Mouse (Mus musculus) common myeloid progenitor, adult 5-6 weeks (primary cell): ENCODE measurements at regions not wholly inside any gene's neighbourhood (a gene's known extent, or its start where the extent isn't known, plus 50 kb on each side); places are given as distances from the start of the nearest gene placed in this dataset.

Source experiments
- ATAC-seq: replicated peaks from 2 replicates; pipeline ENCODE4 v1.8.0; 2016; ENCODE audit warnings: low read depth, mild to moderate bottlenecking, moderate TSS enrichment, inconsistent platforms; ENCODE audit not compliant: poor library complexity, severe bottlenecking

GRCm38 (mm10) chr14:47988131-47988530 is 132.5 kb upstream of the Peli2 start:
- ATAC-seq = no peak

GRCm38 (mm10) chr14:47989315-47989714 is 131.3 kb upstream of the Peli2 start:
- ATAC-seq = no peak

- ATAC-seq = no peak
These were observed 129.9 kb upstream of the Peli2 start for GRCm38 (mm10) chr14:47990716-47991115.

- no peak for ATAC-seq
These were observed 129.1 kb upstream of the Peli2 start for GRCm38 (mm10) chr14:47991546-47991945.

- no peak for ATAC-seq
These were observed 128.5 kb upstream of the Peli2 start for GRCm38 (mm10) chr14:47992091-47992490.

- ATAC-seq = no peak
These were observed 127.8 kb upstream of the Peli2 start for GRCm38 (mm10) chr14:47992851-47993250.

- ATAC-seq = no peak
These were observed 121.7 kb upstream of the Peli2 start for GRCm38 (mm10) chr14:47998936-47999335.

GRCm38 (mm10) chr14:48005092-48005928 is 115.3 kb upstream of the Peli2 start:
- no peak for ATAC-seq

- ATAC-seq = no peak
These were observed 114.7 kb upstream of the Peli2 start for GRCm38 (mm10) chr14:48005929-48006309.

- no peak for ATAC-seq
These were observed 108.0 kb upstream of the Peli2 start for GRCm38 (mm10) chr14:48012361-48013215.

GRCm38 (mm10) chr14:48013431-48013830 is 107.2 kb upstream of the Peli2 start:
- ATAC-seq = no peak

GRCm38 (mm10) chr14:48014776-48015175 is 105.8 kb upstream of the Peli2 start:
- no peak for ATAC-seq

GRCm38 (mm10) chr14:48017971-48018370 is 102.7 kb upstream of the Peli2 start:
- ATAC-seq = no peak

GRCm38 (mm10) chr14:48019331-48019730 is 101.3 kb upstream of the Peli2 start:
- no peak for ATAC-seq

- no peak for ATAC-seq
These were observed 98.4 kb upstream of the Peli2 start for GRCm38 (mm10) chr14:48022271-48022670.

- no peak for ATAC-seq
These were observed 96.5 kb upstream of the Peli2 start for GRCm38 (mm10) chr14:48024051-48024693.

GRCm38 (mm10) chr14:48039286-48039790 is 81.3 kb upstream of the Peli2 start:
- ATAC-seq = no peak

GRCm38 (mm10) chr14:48046094-48046493 is 74.5 kb upstream of the Peli2 start:
- no peak for ATAC-seq

- ATAC-seq = no peak
These were observed 73.8 kb upstream of the Peli2 start for GRCm38 (mm10) chr14:48046831-48047230.

GRCm38 (mm10) chr14:48049698-48050459 is 70.7 kb upstream of the Peli2 start:
- ATAC-seq = no peak
